Mouse (Mus musculus): ENCODE data around the gene Car2. TPM values are rescaled to one million over a fixed set of nuclear protein-coding genes. Genes with fewer than 3 reads are reported as not detected.
A peak's percentile ranks its signal among the peaks of the same experiment; 100 is the strongest.

The Car2 gene
- total RNA-seq (2014; fragmentation: Nextera tagmentation): 1,532 and 1,746 TPM in 2 replicates
- total RNA-seq (2017): 1,452 and 1,581 TPM in 2 replicates
- polyA plus RNA-seq (2012): 537 and 1,129 TPM in 2 replicates

DNA sequence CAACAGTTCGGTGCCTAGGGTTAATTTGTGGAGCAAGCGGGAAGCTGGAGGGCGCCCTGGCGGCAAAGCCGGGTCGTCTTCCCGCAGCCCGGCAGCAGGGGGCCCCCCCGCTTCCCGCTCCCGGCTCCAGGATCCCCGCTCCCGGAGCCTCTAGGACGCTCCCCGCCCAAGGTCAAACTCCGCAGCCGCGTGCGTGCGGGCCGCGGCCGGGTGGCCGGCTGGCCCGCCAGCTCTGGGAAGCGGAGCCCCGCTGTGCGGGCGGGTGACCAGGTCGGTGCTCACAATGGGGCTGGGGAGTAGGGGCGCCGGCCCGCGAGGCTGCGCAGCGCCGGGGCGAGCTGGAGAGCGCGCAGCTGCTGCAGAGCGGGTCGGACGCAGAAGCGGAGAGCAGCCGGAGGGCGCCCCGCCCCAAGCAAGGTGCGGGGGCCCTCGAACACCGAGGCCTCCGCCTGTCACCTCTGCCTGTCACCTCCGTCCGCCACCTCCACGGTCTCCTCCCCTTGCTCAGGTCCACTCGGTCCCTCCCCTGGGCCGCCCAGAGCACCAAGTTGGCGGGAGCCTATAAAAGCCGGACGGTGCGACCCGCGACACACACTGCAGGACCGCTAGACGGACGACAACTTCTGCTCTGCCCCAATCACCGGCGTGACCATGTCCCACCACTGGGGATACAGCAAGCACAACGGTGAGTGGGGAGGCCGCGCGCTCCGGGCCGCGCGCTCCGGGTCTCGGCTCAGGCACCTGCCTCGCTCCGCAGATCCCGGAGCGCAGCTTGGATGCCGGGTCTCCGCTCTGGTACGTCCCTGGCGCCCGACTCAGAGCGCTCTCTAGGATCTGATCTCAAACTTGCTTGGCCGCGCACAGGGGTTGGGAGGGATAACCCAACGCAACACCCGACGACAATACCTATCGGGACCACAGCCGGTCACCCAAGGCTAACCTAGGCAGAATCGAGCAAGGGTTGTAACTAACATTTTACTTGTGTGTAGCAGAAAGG is at the start of gene Car2:
TSS of gene Car2 (plus strand) at position 172 of the 997 bp plus-strand sequence.
- peak; percentile 75 for DNase-seq (ENCODE audit: low spot score)
- Histone ChIP-seq H3K36me3 (replicated peaks) (peaks cover 29% of the 10 kb centered on the region), H3K9me3 (replicated peaks) (no peaks in the 10 kb centered on the region), H3K4me1 (ENCODE audit: insufficient read depth, low read depth, low read length) (peaks cover 32% of the 10 kb centered on the region), H3K27me3 (ENCODE audit: insufficient read depth, low read length) (no peaks in the 10 kb centered on the region), H3K4me3 (ENCODE audit: low read depth, low read length) (peak within 1 kb of the TSS; percentile 83)
- TF ChIP-seq POLR2AphosphoS5 (IDR thresholded peaks at IDR 0.05; ENCODE audit: insufficient replicate concordance, low read depth, low read length): peak; percentile 95
- TF ChIP-seq CTCF (IDR thresholded peaks at IDR 0.05; ENCODE audit: low read depth, low read length): no peak
- peak; percentile 69 for ATAC-seq (ENCODE audit: extremely low read depth, insufficient number of reproducible peaks, low FRiP score, poor library complexity, severe bottlenecking)

DNA sequence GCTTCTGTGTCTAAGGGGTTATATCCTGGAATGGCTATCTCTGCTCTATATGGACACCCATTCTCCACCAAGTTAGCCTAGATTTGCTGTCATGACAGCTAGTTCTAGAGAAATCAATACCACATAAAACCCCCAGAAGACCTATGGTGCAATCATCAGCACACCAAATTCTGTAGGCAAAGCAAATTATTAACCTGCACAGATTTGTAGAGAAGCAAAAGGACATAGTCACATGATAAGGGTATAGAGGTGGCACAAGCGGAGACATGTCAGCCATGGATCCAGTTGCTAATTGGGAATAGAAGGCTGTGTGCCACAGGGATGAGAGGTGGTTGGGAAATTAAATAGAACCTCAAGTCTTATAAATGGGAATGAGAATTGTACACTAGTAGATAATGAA is 47.1 kb upstream of the Car2 start:
- Histone ChIP-seq H3K4me3 (ENCODE audit: low read depth, low read length) (no peak overlapping the region), H3K27me3 (ENCODE audit: insufficient read depth, low read length) (no peaks in the 10 kb centered on the region), H3K36me3 (replicated peaks) (no peaks in the 10 kb centered on the region), H3K4me1 (ENCODE audit: insufficient read depth, low read depth, low read length) (no peaks in the 10 kb centered on the region), H3K9me3 (replicated peaks) (no peaks in the 10 kb centered on the region)
- no peak for ATAC-seq (ENCODE audit: extremely low read depth, insufficient number of reproducible peaks, low FRiP score, poor library complexity, severe bottlenecking)
- no peak for DNase-seq (ENCODE audit: low spot score)
- no peak for TF ChIP-seq POLR2AphosphoS5 (IDR thresholded peaks at IDR 0.05; ENCODE audit: insufficient replicate concordance, low read depth, low read length)
- TF ChIP-seq TAL1 (conservative IDR thresholded peaks at IDR 0.05; ENCODE audit: low read depth, low read length): no peak
- TF ChIP-seq GATA2 (IDR thresholded peaks at IDR 0.05; ENCODE audit: borderline replicate concordance, low read depth, low read length): no peak
- TF ChIP-seq GATA1 (IDR thresholded peaks at IDR 0.05; ENCODE audit: borderline replicate concordance, low read length): no peak
- TF ChIP-seq CTCF (IDR thresholded peaks at IDR 0.05; ENCODE audit: low read depth, low read length): no peak

- DNase-seq (ENCODE audit: low spot score) (no peak), ATAC-seq (ENCODE audit: extremely low read depth, insufficient number of reproducible peaks, low FRiP score, poor library complexity, severe bottlenecking) (no peak)
- H3K4me1 ChIP-seq (ENCODE audit: insufficient read depth, low read depth, low read length): no peaks in the 10 kb centered on the region
Observed at GRCm38 (mm10) chr3:14839466-14840118, 46.5 kb upstream of the Car2 start.

DNA sequence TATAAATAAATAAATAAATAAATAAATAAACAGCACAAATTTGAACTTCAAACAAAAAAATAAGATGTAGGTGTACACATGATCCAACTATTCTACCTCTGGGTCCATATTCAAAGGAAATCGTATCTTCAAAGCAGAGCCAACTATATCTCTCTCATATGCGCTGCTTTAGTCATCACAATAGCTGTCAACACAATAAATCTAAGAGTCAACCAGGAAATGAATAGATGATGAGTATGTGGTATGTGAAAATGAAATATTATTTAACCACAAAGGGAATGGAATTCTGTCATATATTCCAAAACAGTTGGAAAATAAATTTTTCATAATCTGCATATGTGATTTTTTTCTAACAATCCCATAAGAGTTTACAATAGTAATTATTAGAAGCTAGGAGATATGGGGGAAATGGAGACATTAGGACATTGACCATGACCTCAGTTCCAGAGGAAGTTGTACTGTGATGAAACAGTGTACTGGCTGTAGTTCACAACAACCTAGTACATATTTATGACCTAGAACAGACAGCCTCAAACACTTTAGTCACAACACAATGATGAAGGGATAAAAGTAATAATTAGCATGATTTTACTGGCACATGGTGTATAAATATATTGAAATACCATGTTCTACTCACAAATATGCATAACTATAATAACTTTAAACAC is 37.4 kb upstream of the Car2 start:
- ATAC-seq (ENCODE audit: extremely low read depth, insufficient number of reproducible peaks, low FRiP score, poor library complexity, severe bottlenecking) (no peak), DNase-seq (ENCODE audit: low spot score) (no peak)
- H3K36me3 ChIP-seq (replicated peaks): no peaks in the 10 kb centered on the region
- no peaks in the 10 kb centered on the region; the same call in 1 of the 2 replicates for H3K27me3 ChIP-seq (ENCODE audit: insufficient read depth, low read length)
- no peaks in the 10 kb centered on the region for H3K9me3 ChIP-seq (replicated peaks)
- TF ChIP-seq GATA2 (IDR thresholded peaks at IDR 0.05; ENCODE audit: borderline replicate concordance, low read depth, low read length): no peak
- no peaks in the 10 kb centered on the region for H3K4me1 ChIP-seq (ENCODE audit: insufficient read depth, low read depth, low read length)
- no peak overlapping the region for H3K4me3 ChIP-seq (ENCODE audit: low read depth, low read length)

More at GRCm38 (mm10) chr3:14839466-14840118, 46.5 kb upstream of the Car2 start:
- Histone ChIP-seq H3K36me3 (replicated peaks) (no peaks in the 10 kb centered on the region), H3K27me3 (ENCODE audit: insufficient read depth, low read length) (no peaks in the 10 kb centered on the region; the same call in 1 of the 2 replicates), H3K9me3 (replicated peaks) (no peaks in the 10 kb centered on the region), H3K4me3 (ENCODE audit: low read depth, low read length) (no peak overlapping the region)
- TF ChIP-seq TAL1 (conservative IDR thresholded peaks at IDR 0.05; ENCODE audit: low read depth, low read length): no peak
- TF ChIP-seq GATA2 (IDR thresholded peaks at IDR 0.05; ENCODE audit: borderline replicate concordance, low read depth, low read length): no peak

DNA sequence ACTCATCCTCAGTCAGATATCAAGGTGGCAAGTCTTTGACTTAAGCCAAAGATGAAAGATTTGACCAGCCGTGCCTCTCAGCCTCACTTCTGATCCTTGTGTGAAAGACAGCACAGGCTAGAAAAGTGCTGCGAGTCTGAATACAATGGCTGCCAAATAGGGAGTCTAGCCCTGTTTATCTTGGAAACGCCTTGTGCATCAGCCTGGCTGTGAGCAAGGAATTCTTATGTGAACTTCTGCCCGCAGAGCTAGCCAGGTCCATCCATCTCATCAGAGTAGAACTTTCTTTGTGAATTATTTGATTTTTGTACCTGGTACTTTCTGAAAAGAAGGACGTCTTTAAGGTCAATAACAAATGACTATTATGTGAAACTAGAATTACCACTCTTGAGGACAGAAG is 32.1 kb upstream of the Car2 start:
- Histone ChIP-seq H3K36me3 (replicated peaks) (no peaks in the 10 kb centered on the region), H3K4me1 (ENCODE audit: insufficient read depth, low read depth, low read length) (no peaks in the 10 kb centered on the region), H3K4me3 (ENCODE audit: low read depth, low read length) (no peak overlapping the region), H3K27me3 (ENCODE audit: insufficient read depth, low read length) (no peaks in the 10 kb centered on the region), H3K9me3 (replicated peaks) (no peaks in the 10 kb centered on the region)
- ATAC-seq (ENCODE audit: extremely low read depth, insufficient number of reproducible peaks, low FRiP score, poor library complexity, severe bottlenecking) (no peak), DNase-seq (ENCODE audit: low spot score) (no peak)
- TF ChIP-seq POLR2AphosphoS5 (IDR thresholded peaks at IDR 0.05; ENCODE audit: insufficient replicate concordance, low read depth, low read length): no peak
- TF ChIP-seq GATA2 (IDR thresholded peaks at IDR 0.05; ENCODE audit: borderline replicate concordance, low read depth, low read length): no peak
- TF ChIP-seq CTCF (IDR thresholded peaks at IDR 0.05; ENCODE audit: low read depth, low read length): no peak
- TF ChIP-seq TAL1 (conservative IDR thresholded peaks at IDR 0.05; ENCODE audit: low read depth, low read length): no peak
- no peak for TF ChIP-seq GATA1 (IDR thresholded peaks at IDR 0.05; ENCODE audit: borderline replicate concordance, low read length)

GRCm38 (mm10) chr3:14854446-14854845 is 31.6 kb upstream of the Car2 start:
- Histone ChIP-seq H3K27me3 (ENCODE audit: insufficient read depth, low read length) (no peaks in the 10 kb centered on the region), H3K4me3 (ENCODE audit: low read depth, low read length) (no peak overlapping the region), H3K4me1 (ENCODE audit: insufficient read depth, low read depth, low read length) (no peaks in the 10 kb centered on the region), H3K9me3 (replicated peaks) (no peaks in the 10 kb centered on the region), H3K36me3 (replicated peaks) (no peaks in the 10 kb centered on the region)
- DNase-seq (ENCODE audit: low spot score): no peak
- no peak for TF ChIP-seq CTCF (IDR thresholded peaks at IDR 0.05; ENCODE audit: low read depth, low read length)
- TF ChIP-seq TAL1 (conservative IDR thresholded peaks at IDR 0.05; ENCODE audit: low read depth, low read length): no peak
- no peak for TF ChIP-seq POLR2AphosphoS5 (IDR thresholded peaks at IDR 0.05; ENCODE audit: insufficient replicate concordance, low read depth, low read length)
- no peak for TF ChIP-seq GATA1 (IDR thresholded peaks at IDR 0.05; ENCODE audit: borderline replicate concordance, low read length)
- no peak for ATAC-seq (ENCODE audit: extremely low read depth, insufficient number of reproducible peaks, low FRiP score, poor library complexity, severe bottlenecking)
